Mouse (Mus musculus) liver, embryonic 14.5 days (tissue): Measurements from ENCODE around the gene Urm1. TPM values are rescaled to one million over a fixed set of nuclear protein-coding genes. Genes with fewer than 3 reads are reported as not detected.

ENCODE experiments used
- ATAC-seq: fragments of 200-750 bp; cut with Nextera tagmentation; 2 replicates; pipeline ENCODE4 v1.8.0; 2017; ENCODE audit warnings: moderate number of reproducible peaks, mild to moderate bottlenecking, moderate library complexity; ENCODE audit not compliant: insufficient read depth
- DNase-seq, 3 experiments: peaks; one replicate each; pipeline ENCODE4 v3.0.0-alpha.2; 2012 to 2013; ENCODE audit warnings: low read depth in 3 of 3, low spot score in 3 of 3
- H3K27ac ChIP-seq: fragments of 300-500 bp; sonication (generic); 2 replicates; pipeline ENCODE4 v1.5.1; 2014; ENCODE audit warnings: moderate library complexity, mild to moderate bottlenecking, control low read depth, inconsistent platforms
- H3K27me3 ChIP-seq: fragments of 300-500 bp; sonication (generic); 2 replicates; pipeline ENCODE4 v1.6.1; 2014; ENCODE audit warnings: mild to moderate bottlenecking, low read length, moderate library complexity; ENCODE audit not compliant: control insufficient read depth, insufficient read depth
- H3K36me3 ChIP-seq: fragments of 300-500 bp; sonication (generic); replicated peaks from 2 replicates; pipeline ENCODE4 v1.6.1; 2014; ENCODE audit warnings: low read depth; ENCODE audit not compliant: control insufficient read depth, insufficient read depth
- H3K4me1 ChIP-seq, 2 experiments: fragments of 200-500 bp in 1 of 2; fragments of 300-500 bp in 1 of 2; sonication (generic) in 1 of 2; replicated peaks; 2 replicates each; pipeline ENCODE4 v1.6.1; 2012 to 2014; ENCODE audit warnings: antibody characterized with exemption in 1 of 2, inconsistent platforms in 1 of 2, low read length in 1 of 2; ENCODE audit not compliant: control insufficient read depth in 2 of 2, insufficient read depth in 2 of 2
- H3K4me2 ChIP-seq: fragments of 300-500 bp; sonication (generic); 2 replicates; pipeline ENCODE4 v1.6.1; 2014; ENCODE audit warnings: low read depth, mild to moderate bottlenecking, control low read depth, moderate library complexity
- H3K4me3 ChIP-seq, 2 experiments: fragments of 200-500 bp in 1 of 2; fragments of 300-500 bp in 1 of 2; sonication (generic) in 1 of 2; 2 replicates each; pipeline ENCODE4 v1.5.1; 2012 to 2014; ENCODE audit warnings: low read depth in 2 of 2, low read length in 2 of 2, mild to moderate bottlenecking in 2 of 2, control low read depth in 1 of 2, inconsistent platforms in 1 of 2, moderate library complexity in 1 of 2; ENCODE audit not compliant: insufficient read depth in 1 of 2
- H3K9ac ChIP-seq: fragments of 300-500 bp; sonication (generic); replicated peaks from 2 replicates; pipeline ENCODE4 v1.6.1; 2014; ENCODE audit warnings: mild to moderate bottlenecking, control low read depth, moderate library complexity
- H3K9me3 ChIP-seq: fragments of 300-500 bp; sonication (generic); 2 replicates; pipeline ENCODE4 v1.6.1; 2016; ENCODE audit warnings: low read length, mixed read lengths; ENCODE audit not compliant: control insufficient read depth
- CTCF ChIP-seq: IDR thresholded peaks from 2 replicates; pipeline ENCODE4 v1.5.1; 2016; ENCODE audit warnings: antibody characterized with exemption, low read depth, control low read depth
- EP300 ChIP-seq: IDR thresholded peaks from 2 replicates; pipeline ENCODE4 v1.6.1; 2016; ENCODE audit warnings: antibody characterized with exemption, low read depth
- WGBS: fragments of 180-500 bp; shearing (Covaris S2); extraction: QIAGEN DNeasy Blood & Tissue Kit; methylation state at CpG from one replicate; pipeline ENCODE4 v1.1.7; 2014; ENCODE audit not compliant: insufficient replicate concordance; 5-methylcytosine and 5-hydroxymethylcytosine counted together
- polyA plus RNA-seq, 2 experiments: library from polyadenylated mRNA; depleted of rRNA in 1 of 2; stranded (reverse) in 1 of 2; unstranded in 1 of 2; fragments of >200 nt; fragmentation: Nextera tagmentation in 1 of 2; extraction: Ambion mirVana in 1 of 2; gene quantifications; 2 replicates each; pipeline versions ENCODE4 v1.2.1 to v1.2.3; 2012 to 2014

Urm1 gene
- polyA plus RNA-seq, 2 experiments, result 7.4 to 17.7 TPM

GRCm38 (mm10) chr2:29844115-29844514, 24.2 kb downstream of the Urm1 start:
- peaks cover 19% of the 10 kb centered on the region for H3K27me3 ChIP-seq
- no peak overlapping the region for H3K27ac ChIP-seq
- H3K9me3 ChIP-seq, result no peaks in the 10 kb centered on the region
- H3K4me2 ChIP-seq, result no peak overlapping the region
- no peak for TF ChIP-seq EP300
- no peak for TF ChIP-seq CTCF
- H3K9ac ChIP-seq, result no peak overlapping the region
- no peaks in the 10 kb centered on the region for H3K36me3 ChIP-seq
- H3K4me3 ChIP-seq, result no peak overlapping the region
- ATAC-seq, result no peak
- H3K4me1 ChIP-seq, result no peaks in the 10 kb centered on the region
- DNase-seq, result no peak
- WGBS, result 81% methylated on average over 2 of the region's 2 CpGs

DNA sequence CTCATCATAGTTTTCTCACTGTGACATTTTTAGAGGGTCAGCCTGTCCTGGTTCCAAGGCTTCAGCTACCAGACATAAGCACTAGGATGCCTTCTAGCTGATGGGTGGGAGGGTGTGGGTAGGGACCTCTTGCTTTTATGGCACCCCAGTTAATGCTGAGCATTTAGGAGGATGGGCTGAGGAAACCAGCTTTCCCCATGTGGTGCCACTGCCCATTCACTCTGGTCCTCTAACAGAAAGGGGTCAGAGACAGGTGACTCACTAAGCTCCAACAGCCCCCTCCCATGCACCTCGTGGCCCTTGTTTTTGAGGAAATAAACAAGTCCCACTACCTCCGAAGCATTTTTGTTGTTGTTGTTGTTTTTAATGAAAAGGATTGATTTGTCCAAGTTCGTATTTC, 24.8 kb downstream of the Urm1 start:
- Histone ChIP-seq H3K4me2 (no peak overlapping the region), H3K4me1 (no peaks in the 10 kb centered on the region), H3K27me3 (peaks cover 19% of the 10 kb centered on the region), H3K36me3 (no peaks in the 10 kb centered on the region), H3K9ac (no peak overlapping the region), H3K4me3 (no peak overlapping the region), H3K9me3 (no peaks in the 10 kb centered on the region), H3K27ac (no peak overlapping the region)
- ATAC-seq (no peak), DNase-seq (no peak)
- 46% methylated on average over 3 of the region's 3 CpGs for WGBS
- TF ChIP-seq EP300 (no peak), CTCF (no peak)

DNA sequence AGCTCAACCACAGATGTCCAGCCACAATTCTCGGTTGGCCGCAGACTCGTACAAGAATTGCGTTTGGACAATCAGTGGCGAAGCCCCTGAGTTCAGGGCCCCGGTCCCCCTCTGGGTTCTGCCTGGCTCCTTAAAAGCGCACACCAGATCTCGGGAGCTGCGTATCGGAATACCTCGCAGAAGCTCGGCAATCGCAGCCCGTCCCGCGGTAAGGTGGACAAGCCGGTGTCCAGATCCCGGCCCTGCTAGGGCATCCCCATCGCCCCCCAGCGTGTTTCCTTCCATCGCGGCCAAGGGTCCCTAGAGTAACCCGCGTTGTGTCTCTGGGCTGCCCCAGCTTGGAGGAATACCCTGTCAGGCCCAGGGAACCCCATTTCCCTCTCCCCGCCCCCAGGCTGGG, 25.8 kb downstream of the Urm1 start:
- Histone ChIP-seq H3K36me3 (no peaks in the 10 kb centered on the region), H3K27me3 (peaks cover 19% of the 10 kb centered on the region), H3K27ac (no peak overlapping the region), H3K4me3 (no peak overlapping the region), H3K9me3 (no peaks in the 10 kb centered on the region), H3K4me1 (no peaks in the 10 kb centered on the region), H3K4me2 (no peak overlapping the region), H3K9ac (no peak overlapping the region)
- WGBS, result 43% methylated on average over 25 of the region's 25 CpGs
- DNase-seq (no peak), ATAC-seq (no peak)
- no peak for TF ChIP-seq CTCF
- TF ChIP-seq EP300, result no peak

GRCm38 (mm10) chr2:29846061-29846853, 26.4 kb downstream of the Urm1 start:
- ATAC-seq (no peak), DNase-seq (no peak)
- H3K4me2 ChIP-seq, result no peak overlapping the region
- H3K4me1 ChIP-seq, result no peaks in the 10 kb centered on the region
- H3K36me3 ChIP-seq, result no peaks in the 10 kb centered on the region
- whole genome bisulfite sequencing, result 35% methylated on average over 47 of the region's 47 CpGs
- no peak overlapping the region for H3K4me3 ChIP-seq
- TF ChIP-seq CTCF, result no peak
- TF ChIP-seq EP300, result no peak
- H3K9me3 ChIP-seq, result no peaks in the 10 kb centered on the region
- H3K27ac ChIP-seq, result no peak overlapping the region
- H3K27me3 ChIP-seq, result peaks cover 19% of the 10 kb centered on the region
- no peak overlapping the region for H3K9ac ChIP-seq

DNA sequence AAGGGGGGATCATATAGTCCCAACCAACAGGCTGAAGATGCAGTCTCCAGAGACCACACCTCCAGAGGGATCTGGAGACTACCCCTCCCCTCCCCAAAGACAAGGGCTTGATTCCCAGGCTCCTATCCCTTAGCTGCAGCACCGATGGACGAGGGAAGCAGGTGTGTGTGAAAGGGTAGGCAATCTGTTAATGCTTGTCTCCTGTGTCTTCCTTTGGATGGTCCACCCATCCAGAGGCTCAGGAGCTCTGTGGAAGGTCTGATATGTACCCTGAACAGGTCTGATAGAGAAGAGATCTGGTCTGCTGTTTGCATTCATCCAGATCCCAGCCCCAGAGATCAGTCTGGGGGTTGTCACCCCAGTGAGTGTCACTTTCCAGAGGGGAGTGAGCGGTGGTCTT, 27.0 kb downstream of the Urm1 start:
- H3K9me3 ChIP-seq, result no peaks in the 10 kb centered on the region
- H3K27me3 ChIP-seq, result peaks cover 19% of the 10 kb centered on the region
- no peaks in the 10 kb centered on the region for H3K36me3 ChIP-seq
- no peak overlapping the region for H3K4me3 ChIP-seq
- DNase-seq, result no peak
- no peaks in the 10 kb centered on the region for H3K4me1 ChIP-seq
- ATAC-seq, result no peak
- no peak overlapping the region for H3K27ac ChIP-seq
- TF ChIP-seq EP300 (no peak), CTCF (no peak)
- H3K4me2 ChIP-seq, result no peak overlapping the region
- H3K9ac ChIP-seq, result no peak overlapping the region
- WGBS, result 43% methylated on average over 3 of the region's 3 CpGs
